Mouse (Mus musculus) liver, embryonic 15.5 days (tissue): ENCODE data around the gene Meis1. TPM values are rescaled to one million over a fixed set of nuclear protein-coding genes. Genes with fewer than 3 reads are reported as not detected.

Experiments
- ATAC-seq: fragments of 200-750 bp; cut with Nextera tagmentation; 2 replicates; pipeline ENCODE4 v1.8.0; 2017; ENCODE audit warnings: moderate number of reproducible peaks, mild to moderate bottlenecking, moderate library complexity; ENCODE audit not compliant: insufficient read depth
- H3K27ac ChIP-seq: fragments of 300-500 bp; sonication (generic); replicated peaks from 2 replicates; pipeline ENCODE4 v1.5.1; 2015; ENCODE audit warnings: mild to moderate bottlenecking, inconsistent platforms
- H3K27me3 ChIP-seq: fragments of 300-500 bp; sonication (generic); 2 replicates; pipeline ENCODE4 v1.6.1; 2015; ENCODE audit warnings: mild to moderate bottlenecking, inconsistent platforms
- H3K36me3 ChIP-seq: fragments of 300-500 bp; sonication (generic); replicated peaks from 2 replicates; pipeline ENCODE4 v1.6.1; 2015; ENCODE audit warnings: moderate library complexity, mild to moderate bottlenecking, inconsistent platforms
- H3K4me1 ChIP-seq: fragments of 300-500 bp; sonication (generic); replicated peaks from 2 replicates; pipeline ENCODE4 v1.6.1; 2015; ENCODE audit warnings: inconsistent platforms
- H3K4me2 ChIP-seq: fragments of 300-500 bp; sonication (generic); 2 replicates; pipeline ENCODE4 v1.6.1; 2015; ENCODE audit warnings: moderate library complexity, mild to moderate bottlenecking, inconsistent platforms
- H3K4me3 ChIP-seq: fragments of 300-500 bp; sonication (generic); replicated peaks from 2 replicates; pipeline ENCODE4 v1.5.1; 2015; ENCODE audit warnings: mild to moderate bottlenecking, inconsistent platforms
- H3K9ac ChIP-seq: fragments of 300-500 bp; sonication (generic); 2 replicates; pipeline ENCODE4 v1.6.1; 2015; ENCODE audit warnings: moderate library complexity, mild to moderate bottlenecking, inconsistent platforms
- H3K9me3 ChIP-seq: fragments of 300-500 bp; sonication (generic); replicated peaks from 2 replicates; pipeline ENCODE4 v1.6.1; 2016; ENCODE audit warnings: inconsistent platforms
- WGBS: fragments of 180-500 bp; shearing (Covaris S2); methylation state at CpG from one replicate; pipeline ENCODE4 v1.1.7; 2015; ENCODE audit warnings: mixed read lengths; ENCODE audit not compliant: insufficient replicate concordance; 5-methylcytosine and 5-hydroxymethylcytosine counted together
- polyA plus RNA-seq: library from polyadenylated mRNA; unstranded; fragments of >200 nt; fragmentation: Nextera tagmentation; extraction: Ambion mirVana; gene quantifications from 2 replicates; pipeline ENCODE4 v1.2.1, GENCODE M21; 2015

Gene Meis1
- polyA plus RNA-seq, 1 experiment from 2014 or later: 8.1 TPM

- H3K27me3 ChIP-seq: peaks cover 70% of the 10 kb centered on the region
- no peaks in the 10 kb centered on the region for H3K9me3 ChIP-seq
- peak overlapping the region; percentile 60 for H3K4me3 ChIP-seq
- no peak overlapping the region for H3K9ac ChIP-seq
- peak overlapping the region; percentile 74 for H3K4me2 ChIP-seq
- no peak overlapping the region for H3K27ac ChIP-seq
- no peak for ATAC-seq
- H3K36me3 ChIP-seq: no peaks in the 10 kb centered on the region
- no peaks in the 10 kb centered on the region; the same call in none of the 2 replicates for H3K4me1 ChIP-seq
- WGBS: 8% methylated on average over 28 of the region's 28 CpGs
Observed at GRCm38 (mm10) chr11:19020951-19021710, 2.3 kb upstream of the Meis1 start.

- WGBS: under 1% methylated on average over 25 of the region's 25 CpGs
Observed at GRCm38 (mm10) chr11:19020371-19020824, 1.6 kb upstream of the Meis1 start.

DNA sequence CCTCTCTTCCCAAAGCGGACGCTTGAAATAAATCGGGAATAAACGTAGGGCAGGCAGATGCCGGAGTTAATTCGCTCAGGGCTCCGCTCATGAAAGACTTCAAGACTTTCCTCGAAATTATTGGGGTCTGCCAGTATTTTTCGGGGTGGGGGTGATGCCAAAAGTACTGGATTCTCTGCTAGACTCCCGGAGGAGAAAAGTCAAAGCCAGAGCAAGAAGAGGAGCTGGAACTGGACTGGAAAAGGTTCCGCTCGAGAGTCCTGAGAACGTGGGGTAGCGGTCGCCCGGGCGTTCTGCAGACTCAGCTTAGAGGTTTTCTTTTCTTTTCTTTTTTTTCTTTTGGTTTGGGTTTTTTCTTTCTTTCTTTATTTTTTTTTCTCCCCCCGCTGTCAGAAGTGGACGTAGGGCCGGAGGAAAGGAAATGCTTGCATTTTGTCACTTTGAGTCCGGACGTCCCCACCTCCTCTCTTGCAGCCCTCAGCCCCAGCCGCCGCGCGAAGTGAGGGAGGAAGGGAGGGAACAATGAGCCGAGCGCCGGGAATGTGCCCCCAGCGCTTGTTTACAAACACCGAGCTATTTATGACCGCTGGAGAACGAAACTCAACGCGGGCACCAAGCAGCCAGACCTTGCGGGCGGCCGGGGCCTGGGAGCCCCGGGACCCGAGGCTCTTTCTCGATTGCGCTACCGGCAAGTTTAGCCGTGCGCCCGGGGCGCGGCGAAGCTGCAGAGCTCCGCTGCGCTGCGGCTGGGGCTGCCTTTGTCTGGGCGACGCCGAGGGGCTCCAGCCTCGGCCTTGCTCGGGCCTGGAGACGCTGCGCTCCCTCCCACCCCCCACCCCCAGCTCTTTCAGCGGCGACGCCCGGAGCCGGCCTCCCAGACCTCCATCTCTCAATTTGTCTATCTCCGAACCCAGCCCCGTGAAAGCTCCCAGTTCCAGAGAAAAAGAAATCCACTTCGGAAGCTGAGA is 703 bp upstream of the Meis1 start:
- Histone ChIP-seq H3K27me3 (peaks cover 75% of the 10 kb centered on the region), H3K9ac (peak overlapping the region; percentile 46; the same call in 1 of the 2 replicates)
- under 1% methylated on average over 67 of the region's 67 CpGs for WGBS

More at GRCm38 (mm10) chr11:19020371-19020824, 1.6 kb upstream of the Meis1 start:
- H3K4me3 ChIP-seq: peak overlapping the region; percentile 60
- H3K9me3 ChIP-seq: no peaks in the 10 kb centered on the region
- no peaks in the 10 kb centered on the region; the same call in none of the 2 replicates for H3K4me1 ChIP-seq
- ATAC-seq: peak; percentile 66
- peak overlapping the region; percentile 70; the same call in 1 of the 2 replicates for H3K27ac ChIP-seq
- no peaks in the 10 kb centered on the region for H3K36me3 ChIP-seq
- peak overlapping the region; percentile 74 for H3K4me2 ChIP-seq
- H3K27me3 ChIP-seq: peaks cover 70% of the 10 kb centered on the region
- no peak overlapping the region for H3K9ac ChIP-seq

GRCm38 (mm10) chr11:19017719-19018413 is 919 bp downstream of the Meis1 start:
- Histone ChIP-seq H3K36me3 (no peaks in the 10 kb centered on the region), H3K4me2 (peak overlapping the region; percentile 74), H3K9ac (peak overlapping the region; percentile 37; the same call in 1 of the 2 replicates), H3K4me1 (no peaks in the 10 kb centered on the region; the same call in none of the 2 replicates), H3K27me3 (peaks cover 91% of the 10 kb centered on the region), H3K4me3 (peak overlapping the region; percentile 60), H3K27ac (peak overlapping the region; percentile 70), H3K9me3 (no peaks in the 10 kb centered on the region)
- WGBS: 1% methylated on average over 14 of the region's 14 CpGs
- no peak for ATAC-seq

More for the DNA sequence above, 703 bp upstream of the Meis1 start:
- peak overlapping the region; percentile 60 for H3K4me3 ChIP-seq
- H3K27ac ChIP-seq: peak overlapping the region; percentile 70
- no peaks in the 10 kb centered on the region for H3K36me3 ChIP-seq
- peak overlapping the region; percentile 74 for H3K4me2 ChIP-seq
- no peak for ATAC-seq
- no peaks in the 10 kb centered on the region; the same call in none of the 2 replicates for H3K4me1 ChIP-seq
- no peaks in the 10 kb centered on the region for H3K9me3 ChIP-seq

DNA sequence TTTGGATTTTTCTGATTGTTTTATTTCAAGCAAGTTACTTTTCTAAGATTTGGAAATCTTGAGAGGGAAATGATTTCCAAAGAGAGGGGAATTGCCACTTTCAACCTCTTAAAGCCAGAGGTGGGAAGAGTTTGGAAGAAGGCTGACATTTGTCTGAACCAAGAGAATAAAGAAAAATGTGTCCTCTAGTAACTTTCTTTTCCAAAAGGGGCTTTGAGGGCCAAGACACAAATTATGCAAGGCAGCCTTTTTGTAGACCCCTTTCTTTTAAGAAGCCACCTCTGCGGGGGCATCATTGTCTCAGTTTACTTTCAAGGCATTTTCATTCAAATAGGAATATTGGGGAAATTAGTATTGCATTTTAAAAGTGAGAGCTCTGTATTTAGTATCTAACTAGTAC is 1.5 kb downstream of the Meis1 start:
- Histone ChIP-seq H3K9ac (0 out of 2 replicates have a peak overlapping the region, but pooled peaks have one; percentile 19), H3K27ac (no peak overlapping the region), H3K4me2 (peak overlapping the region; percentile 67), H3K4me1 (no peaks in the 10 kb centered on the region; the same call in none of the 2 replicates), H3K36me3 (no peaks in the 10 kb centered on the region), H3K9me3 (no peaks in the 10 kb centered on the region), H3K4me3 (peak overlapping the region; percentile 49), H3K27me3 (peaks cover 94% of the 10 kb centered on the region)
- no peak for ATAC-seq
- 0% methylated on average over 1 of the region's 1 CpGs for WGBS

- WGBS: 2% methylated on average over 10 of the region's 10 CpGs
- H3K9me3 ChIP-seq: no peaks in the 10 kb centered on the region
- peaks cover 90% of the 10 kb centered on the region for H3K27me3 ChIP-seq
- H3K36me3 ChIP-seq: no peaks in the 10 kb centered on the region
- H3K4me3 ChIP-seq: peak overlapping the region; percentile 49
- H3K27ac ChIP-seq: no peak overlapping the region
- no peaks in the 10 kb centered on the region; the same call in none of the 2 replicates for H3K4me1 ChIP-seq
- peak overlapping the region; percentile 19; the same call in 1 of the 2 replicates for H3K9ac ChIP-seq
- no peak for ATAC-seq
- H3K4me2 ChIP-seq: peak overlapping the region; percentile 67
Observed at GRCm38 (mm10) chr11:19016481-19017220, 2.1 kb downstream of the Meis1 start.

DNA sequence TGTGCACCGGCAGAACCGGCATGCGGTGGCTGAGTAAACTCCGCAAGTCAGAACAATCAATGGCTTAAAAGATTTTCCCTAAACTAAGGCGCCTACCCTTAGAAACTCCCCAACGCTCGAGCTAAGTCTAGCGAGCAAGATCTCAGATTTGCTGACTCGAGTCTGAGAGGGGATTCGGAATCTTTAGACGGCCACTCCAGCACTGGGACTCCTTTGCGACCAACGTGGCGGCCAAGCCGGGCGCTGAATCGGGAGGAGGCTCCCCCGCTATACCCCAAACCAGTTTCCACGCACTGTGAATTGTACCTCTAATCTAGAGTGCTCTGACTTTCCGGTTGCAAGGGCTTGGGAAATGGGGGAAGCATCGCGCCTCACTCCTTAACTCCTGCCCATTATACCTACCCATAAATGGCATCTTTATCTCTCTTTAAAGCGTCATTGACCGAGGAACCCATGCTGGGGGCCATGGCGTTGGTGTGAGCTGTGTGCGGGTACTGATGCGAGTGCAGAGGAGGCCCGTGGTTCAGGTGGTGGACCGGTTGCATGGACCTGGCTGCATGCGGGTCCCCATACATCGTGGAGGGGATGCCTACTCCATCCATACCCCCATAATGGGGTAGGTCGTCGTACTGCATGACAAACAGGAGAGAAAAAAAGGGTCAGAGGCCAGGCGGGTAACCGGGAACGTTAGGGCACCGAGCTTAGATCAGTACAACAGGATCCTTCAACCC is 2.9 kb downstream of the Meis1 start:
- ATAC-seq: no peak
- no peak overlapping the region for H3K9ac ChIP-seq
- peak overlapping the region; percentile 49 for H3K4me3 ChIP-seq
- no peaks in the 10 kb centered on the region for H3K9me3 ChIP-seq
- whole genome bisulfite sequencing: under 1% methylated on average over 37 of the region's 37 CpGs
- H3K27me3 ChIP-seq: peaks cover 83% of the 10 kb centered on the region
- H3K27ac ChIP-seq: no peak overlapping the region
- H3K36me3 ChIP-seq: no peaks in the 10 kb centered on the region
- peak overlapping the region; percentile 67 for H3K4me2 ChIP-seq
- H3K4me1 ChIP-seq: no peaks in the 10 kb centered on the region; the same call in none of the 2 replicates

GRCm38 (mm10) chr11:19015381-19015730 is 3.4 kb downstream of the Meis1 start:
- no peak overlapping the region for H3K27ac ChIP-seq
- H3K4me3 ChIP-seq: peak overlapping the region; percentile 49
- no peaks in the 10 kb centered on the region for H3K9me3 ChIP-seq
- no peak for ATAC-seq
- H3K4me1 ChIP-seq: no peaks in the 10 kb centered on the region; the same call in 1 of the 2 replicates
- H3K36me3 ChIP-seq: no peaks in the 10 kb centered on the region
- H3K27me3 ChIP-seq: peaks cover 77% of the 10 kb centered on the region
- WGBS: 2% methylated on average over 5 of the region's 5 CpGs
- no peak overlapping the region for H3K9ac ChIP-seq
- H3K4me2 ChIP-seq: peak overlapping the region; percentile 67

DNA sequence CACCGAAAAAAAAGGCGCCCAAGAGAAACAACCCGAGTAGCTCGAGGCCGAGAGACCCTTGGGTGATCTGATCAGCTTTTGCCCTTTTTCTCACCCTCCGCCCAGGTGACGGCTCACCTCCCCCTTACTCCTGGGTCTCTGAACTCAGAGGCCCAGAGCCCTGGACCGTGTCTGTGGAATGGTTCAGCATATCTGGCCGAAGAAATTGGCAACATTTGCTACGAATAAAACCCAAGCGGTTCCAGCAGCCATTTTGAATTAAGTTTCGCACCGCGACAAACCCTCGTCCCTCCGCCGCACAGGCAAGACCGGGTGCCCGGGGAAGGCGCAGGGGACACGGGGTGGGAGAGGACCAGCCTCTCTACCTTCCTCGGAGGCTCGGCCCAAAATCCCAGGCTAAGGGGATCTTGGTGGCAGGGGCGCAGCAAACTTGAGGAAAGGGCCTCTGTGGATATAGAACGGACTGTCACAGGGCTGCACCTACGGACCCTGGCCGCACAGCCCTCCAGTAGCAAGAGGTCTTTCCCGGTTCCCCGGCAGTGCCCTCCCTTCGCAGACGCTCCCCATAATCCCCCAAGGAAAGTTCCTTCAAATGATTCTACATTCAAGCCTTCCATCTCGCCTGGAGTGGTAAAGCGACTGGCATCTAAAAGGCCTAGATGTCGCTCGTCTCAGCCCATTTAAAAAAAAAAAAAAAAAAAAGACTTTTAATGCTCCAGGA is 4.2 kb downstream of the Meis1 start:
- no peak for ATAC-seq
- WGBS: 2% methylated on average over 35 of the region's 35 CpGs
- H3K4me2 ChIP-seq: peak overlapping the region; percentile 67
- H3K27me3 ChIP-seq: peaks cover 70% of the 10 kb centered on the region
- H3K9ac ChIP-seq: peak overlapping the region; percentile 40; the same call in 1 of the 2 replicates
- H3K36me3 ChIP-seq: no peaks in the 10 kb centered on the region
- H3K27ac ChIP-seq: no peak overlapping the region
- no peaks in the 10 kb centered on the region for H3K9me3 ChIP-seq
- no peaks in the 10 kb centered on the region for H3K4me1 ChIP-seq
- H3K4me3 ChIP-seq: peak overlapping the region; percentile 49
